Mouse (Mus musculus): ENCODE data around the gene Cavin1.
A peak's percentile ranks its signal among the peaks of the same experiment; 100 is the strongest.

Cavin1 gene

GRCm38 (mm10) chr11:100957915-100958469 is 12.7 kb downstream of the Cavin1 start:
- DNase-seq (ENCODE audit: low spot score in 2 of 2): no peak

- peak; percentile 81 to 94 for DNase-seq (ENCODE audit: low spot score in 2 of 2)
These were observed 13.4 kb downstream of the Cavin1 start for GRCm38 (mm10) chr11:100957244-100957643.

- no peak for DNase-seq (ENCODE audit: low spot score in 2 of 2)
These were observed 21.1 kb downstream of the Cavin1 start for GRCm38 (mm10) chr11:100949540-100949939.

- no peak for DNase-seq (ENCODE audit: low spot score in 2 of 2)
These were observed 22.4 kb downstream of the Cavin1 start for GRCm38 (mm10) chr11:100948317-100948716.

GRCm38 (mm10) chr11:100947548-100947947 is 23.1 kb downstream of the Cavin1 start:
- no peak for DNase-seq (ENCODE audit: low spot score in 2 of 2)

- DNase-seq (ENCODE audit: low spot score in 2 of 2): no peak
These were observed 23.8 kb downstream of the Cavin1 start for GRCm38 (mm10) chr11:100946862-100947261.

- DNase-seq (ENCODE audit: low spot score in 2 of 2): no peak
These were observed 28.3 kb downstream of the Cavin1 start for GRCm38 (mm10) chr11:100942388-100942787.

- DNase-seq (ENCODE audit: low spot score in 2 of 2): peak; percentile 100
These were observed 31.1 kb downstream of the Cavin1 start, which contains the start of gene Stat3 for GRCm38 (mm10) chr11:100939512-100940151. Gene Stat3 (minus strand): TSS chr11:100939540.

- DNase-seq (ENCODE audit: low spot score in 2 of 2): peak; percentile 27 to 74
These were observed 31.8 kb downstream of the Cavin1 start for GRCm38 (mm10) chr11:100938711-100939511.

GRCm38 (mm10) chr11:100938112-100938511 is 32.6 kb downstream of the Cavin1 start:
- no peak for DNase-seq (ENCODE audit: low spot score in 2 of 2)

GRCm38 (mm10) chr11:100937295-100937694 is 33.4 kb downstream of the Cavin1 start:
- no peak for DNase-seq (ENCODE audit: low spot score in 2 of 2)

- DNase-seq (ENCODE audit: low spot score in 2 of 2): peak in 1 of 2 experiments; percentile 51
These were observed 35.0 kb downstream of the Cavin1 start for GRCm38 (mm10) chr11:100935373-100936355.

GRCm38 (mm10) chr11:100931254-100931921 is 39.3 kb downstream of the Cavin1 start:
- peak; percentile 29 to 70 for DNase-seq (ENCODE audit: low spot score in 2 of 2)

GRCm38 (mm10) chr11:100930611-100931010 is 40.1 kb downstream of the Cavin1 start:
- DNase-seq (ENCODE audit: low spot score in 2 of 2): no peak

- no peak for DNase-seq (ENCODE audit: low spot score in 2 of 2)
These were observed 43.3 kb downstream of the Cavin1 start for GRCm38 (mm10) chr11:100927386-100927785.

- no peak for DNase-seq (ENCODE audit: low spot score in 2 of 2)
These were observed 46.2 kb downstream of the Cavin1 start for GRCm38 (mm10) chr11:100924386-100924919.

GRCm38 (mm10) chr11:100920887-100921624 is 49.6 kb downstream of the Cavin1 start:
- no peak for DNase-seq (ENCODE audit: low spot score in 2 of 2)

- no peak for DNase-seq (ENCODE audit: low spot score in 2 of 2)
These were observed 52.7 kb downstream of the Cavin1 start for GRCm38 (mm10) chr11:100918007-100918406.

GRCm38 (mm10) chr11:100916432-100916971 is 54.2 kb downstream of the Cavin1 start:
- DNase-seq (ENCODE audit: low spot score in 2 of 2): no peak

- DNase-seq (ENCODE audit: low spot score in 2 of 2): no peak
These were observed 55.6 kb downstream of the Cavin1 start for GRCm38 (mm10) chr11:100915063-100915462.

All from spleen, postnatal 4 days (tissue).